Mouse (Mus musculus): Measurements from ENCODE around the gene Taf6l.

DNA sequence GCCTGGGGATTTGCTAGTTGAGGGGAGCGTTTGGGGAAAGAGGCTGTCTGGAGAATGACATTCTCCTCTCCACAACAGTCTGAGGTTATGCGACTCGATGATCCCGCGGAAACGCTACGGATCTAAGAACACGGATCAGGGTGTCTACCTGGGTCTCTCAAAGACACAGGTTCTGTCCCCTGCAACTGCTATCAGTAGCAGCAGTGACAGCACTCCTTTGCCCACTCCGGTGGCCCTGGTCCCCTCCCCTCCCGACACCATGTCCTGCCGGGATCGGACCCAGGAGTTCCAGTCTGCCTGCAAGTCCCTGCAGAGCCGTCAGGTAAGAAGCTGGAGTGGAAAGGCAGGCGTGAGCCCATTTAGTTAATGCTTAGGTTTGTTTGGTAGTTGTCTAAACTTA, 44.0 kb downstream of the Taf6l start:
- TF ChIP-seq POLR2A (IDR thresholded peaks at IDR 0.05; ENCODE audit: low read depth, low read length) (no peak), CTCF (conservative IDR thresholded peaks at IDR 0.05; ENCODE audit: insufficient read depth, insufficient read length, low read depth, low read length) (no peak)

All from kidney, adult 2 months (tissue).